Mouse (Mus musculus) thymus, postnatal 14 days (tissue): ENCODE measurements at regions not wholly inside any gene's neighbourhood (a gene's known extent, or its start where the extent isn't known, plus 50 kb on each side); places are given as distances from the start of the nearest gene placed in this dataset.

Experiments used
- DNase-seq: peaks from one replicate; pipeline ENCODE4 v3.0.0; 2021

- DNase-seq, result no peak
Measured at GRCm38 (mm10) chr9:14185681-14186080, 89.2 kb upstream of the Sesn3 start.

GRCm38 (mm10) chr9:14187753-14188152 is 87.1 kb upstream of the Sesn3 start:
- no peak for DNase-seq

- DNase-seq, result no peak
Measured at GRCm38 (mm10) chr9:14188504-14188903, 86.4 kb upstream of the Sesn3 start.

- DNase-seq, result no peak
Measured at GRCm38 (mm10) chr9:14190660-14191059, 84.2 kb upstream of the Sesn3 start.

- DNase-seq, result no peak
Measured at GRCm38 (mm10) chr9:14194748-14195147, 80.1 kb upstream of the Sesn3 start.

- DNase-seq, result no peak
Measured at GRCm38 (mm10) chr9:14199116-14199515, 75.8 kb upstream of the Sesn3 start.

- no peak for DNase-seq
Measured at GRCm38 (mm10) chr9:14199983-14200700, 74.7 kb upstream of the Sesn3 start.

GRCm38 (mm10) chr9:14200852-14201251 is 74.0 kb upstream of the Sesn3 start:
- no peak for DNase-seq

GRCm38 (mm10) chr9:14202551-14203306 is 72.1 kb upstream of the Sesn3 start:
- no peak for DNase-seq

- no peak for DNase-seq
Measured at GRCm38 (mm10) chr9:14203307-14203695, 71.6 kb upstream of the Sesn3 start.

GRCm38 (mm10) chr9:14203768-14204416 is 71.0 kb upstream of the Sesn3 start:
- no peak for DNase-seq

GRCm38 (mm10) chr9:14204817-14205216 is 70.0 kb upstream of the Sesn3 start:
- DNase-seq, result no peak

GRCm38 (mm10) chr9:14206838-14207560 is 67.9 kb upstream of the Sesn3 start:
- no peak for DNase-seq

- no peak for DNase-seq
Measured at GRCm38 (mm10) chr9:14207561-14207936, 67.3 kb upstream of the Sesn3 start.

GRCm38 (mm10) chr9:14213283-14213682 is 61.6 kb upstream of the Sesn3 start:
- no peak for DNase-seq

- DNase-seq, result no peak
Measured at GRCm38 (mm10) chr9:14215171-14215782, 59.6 kb upstream of the Sesn3 start.

- no peak for DNase-seq
Measured at GRCm38 (mm10) chr9:14215961-14216360, 58.9 kb upstream of the Sesn3 start.

GRCm38 (mm10) chr9:14222936-14223335 is 51.9 kb upstream of the Sesn3 start:
- DNase-seq, result no peak
